Mouse (Mus musculus) gastrocnemius, postnatal 25 days (tissue): Measurements from ENCODE around the gene Gsn. TPM values are rescaled to one million over a fixed set of nuclear protein-coding genes. Genes with fewer than 3 reads are reported as not detected.
A peak's percentile ranks its signal among the peaks of the same experiment; 100 is the strongest.

Source experiments
- DNase-seq: peaks from one replicate; pipeline ENCODE4 v3.0.0; 2022
- total RNA-seq, 2 experiments: library from RNA; stranded (reverse); gene quantifications; 1 replicate in 1 of 2; 2 replicates in 1 of 2; pipeline ENCODE4 v1.2.3; 2021

The Gsn gene
- total RNA-seq, 2 experiments from 2014 or later: 345 to 440 TPM

GRCm38 (mm10) chr2:35325930-35326329, 69.8 kb downstream of the Gsn start:
- no peak for DNase-seq

DNA sequence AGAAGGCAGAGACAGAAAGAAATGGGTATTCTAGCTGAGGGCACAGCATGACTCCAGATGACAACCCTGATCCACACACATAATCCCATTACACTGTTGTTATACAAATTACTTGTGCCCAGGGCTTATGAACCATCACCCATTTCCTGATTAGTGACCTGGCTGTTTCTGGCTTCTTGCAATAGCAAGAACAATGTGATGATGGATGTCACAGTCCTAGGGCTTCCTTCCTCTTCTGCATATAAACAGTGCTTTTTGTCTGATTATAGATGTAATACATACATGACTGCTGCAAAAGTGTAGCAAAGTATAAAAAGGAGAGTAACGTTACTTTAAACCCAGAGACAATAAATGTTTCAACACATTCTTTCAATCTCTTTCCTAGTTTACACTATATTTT, 70.8 kb downstream of the Gsn start:
- DNase-seq: no peak

- no peak for DNase-seq
Observed at GRCm38 (mm10) chr2:35327583-35327982, 71.4 kb downstream of the Gsn start.

DNA sequence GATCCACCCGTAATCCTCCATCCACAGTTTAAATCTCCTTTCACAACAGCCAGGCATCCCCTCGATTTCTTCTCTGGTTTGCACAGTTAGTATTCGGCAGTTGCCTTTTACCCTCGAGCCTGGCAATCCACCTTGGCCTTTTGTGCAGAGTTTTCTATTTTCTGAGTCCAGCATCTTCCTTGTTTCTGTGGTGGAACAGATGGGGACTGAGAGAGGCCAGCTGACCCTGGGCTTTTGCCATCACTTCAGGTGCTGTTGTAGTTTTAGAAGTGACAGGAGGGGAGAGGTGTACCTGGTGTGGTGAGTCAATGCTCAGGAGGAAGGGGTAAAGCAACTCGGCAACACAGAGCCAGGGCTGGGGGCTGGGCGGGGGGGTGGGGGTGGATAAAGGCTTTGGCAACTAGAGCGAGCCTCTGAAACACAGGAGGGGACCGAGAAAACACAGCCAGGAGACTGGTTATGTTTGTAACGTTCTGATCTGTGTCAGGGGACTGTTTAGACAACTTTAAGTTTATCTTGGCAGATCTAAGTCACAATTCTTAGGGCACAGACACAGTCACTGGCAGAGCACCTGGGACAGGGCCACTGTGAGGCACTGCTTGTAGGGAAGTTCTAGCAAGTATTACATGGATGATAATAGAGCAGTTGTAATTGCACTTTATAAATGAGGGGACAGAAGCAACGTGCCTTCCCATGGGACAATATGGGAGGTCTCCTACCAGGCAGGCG, 72.0 kb downstream of the Gsn start:
- no peak for DNase-seq

GRCm38 (mm10) chr2:35329061-35329460, 72.9 kb downstream of the Gsn start:
- DNase-seq: no peak

DNA sequence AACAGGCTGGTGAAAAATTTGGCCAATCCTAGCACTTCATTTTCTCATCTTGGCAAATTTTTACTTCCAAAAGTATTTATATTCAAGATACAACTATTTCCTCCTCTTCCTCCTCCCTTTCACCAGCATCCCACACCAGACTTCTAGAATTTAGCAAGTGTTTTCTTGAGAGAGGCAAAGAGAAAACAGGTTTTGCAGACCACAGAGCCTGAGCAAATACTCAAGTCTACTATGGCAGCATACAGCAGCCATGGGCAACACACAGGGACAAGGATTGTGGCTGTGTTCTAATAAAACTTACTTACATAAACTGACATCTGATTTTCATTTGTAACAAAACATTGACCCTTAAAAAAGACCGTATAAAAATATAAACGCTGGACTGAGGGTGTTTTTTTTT, 75.0 kb downstream of the Gsn start:
- no peak for DNase-seq

- DNase-seq: no peak
Observed at GRCm38 (mm10) chr2:35333670-35334069, 77.5 kb downstream of the Gsn start.

DNA sequence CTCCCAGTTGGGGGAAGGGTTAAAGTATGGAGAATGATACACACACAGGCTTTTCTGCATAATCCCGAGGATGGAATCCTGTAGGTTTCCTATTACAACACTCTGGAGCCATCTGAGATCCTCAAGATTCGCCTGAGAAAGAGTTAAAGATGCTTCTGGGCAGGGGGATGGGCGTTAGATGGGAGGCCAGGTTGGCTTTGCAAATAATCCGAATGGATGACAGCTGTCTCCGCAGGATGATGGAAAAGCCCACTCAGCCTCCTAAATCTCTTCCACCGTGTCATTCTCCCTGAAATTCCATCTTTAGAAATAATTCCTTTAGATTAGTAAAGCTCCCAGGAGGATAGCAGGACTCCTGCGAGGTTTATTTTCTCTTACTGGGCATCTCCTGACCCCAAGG, 79.4 kb downstream of the Gsn start:
- DNase-seq: no peak

- DNase-seq: peak; percentile 99
Observed at GRCm38 (mm10) chr2:35336388-35337280, 80.5 kb downstream of the Gsn start, which contains the start of gene Stom. Gene Stom, minus strand, starts transcription at chr2:35336976.

- peak; percentile 27 for DNase-seq
Observed at GRCm38 (mm10) chr2:35337419-35337818, 81.2 kb downstream of the Gsn start.

DNA sequence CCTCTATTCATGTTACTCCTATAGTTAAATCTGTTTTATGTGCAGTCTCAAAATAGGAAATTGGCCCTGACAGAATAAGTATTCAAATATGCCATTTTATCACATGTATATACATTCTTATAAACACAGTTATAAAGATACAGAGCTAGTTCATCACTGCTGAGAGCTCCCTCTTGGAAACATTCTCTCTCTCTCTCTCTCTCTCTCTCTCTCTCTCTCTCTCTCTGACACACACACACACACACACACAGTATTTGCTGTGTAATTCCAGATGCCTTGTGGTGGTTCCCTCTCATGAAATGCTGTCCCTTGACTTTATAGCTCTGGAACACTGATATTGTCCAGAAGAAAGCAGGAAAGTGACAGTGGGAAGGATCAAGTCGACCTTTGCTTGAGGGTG, 81.9 kb downstream of the Gsn start:
- no peak for DNase-seq

DNA sequence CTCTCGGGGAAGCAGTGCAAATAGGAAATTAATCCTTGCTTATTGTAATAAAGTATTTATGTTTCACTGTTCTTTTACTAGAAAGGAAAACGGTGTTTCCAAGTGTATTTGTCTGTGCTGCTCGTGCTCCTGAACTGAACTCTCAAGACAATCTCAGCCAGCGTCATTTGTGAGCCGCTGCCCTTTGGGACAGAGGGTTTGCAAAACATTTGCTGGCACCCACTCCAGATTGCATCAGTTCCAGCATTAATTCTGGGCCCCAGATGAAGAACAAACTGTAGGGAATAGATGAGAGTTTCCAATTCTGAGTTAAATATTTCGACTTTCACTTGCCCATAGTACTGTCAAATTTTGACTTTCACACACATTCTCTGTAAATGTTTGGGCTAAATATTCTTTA, 82.5 kb downstream of the Gsn start:
- peak; percentile 61 for DNase-seq

- no peak for DNase-seq
Observed at GRCm38 (mm10) chr2:35342605-35343004, 86.4 kb downstream of the Gsn start.

- DNase-seq: no peak
Observed at GRCm38 (mm10) chr2:35345984-35346383, 89.8 kb downstream of the Gsn start.

DNA sequence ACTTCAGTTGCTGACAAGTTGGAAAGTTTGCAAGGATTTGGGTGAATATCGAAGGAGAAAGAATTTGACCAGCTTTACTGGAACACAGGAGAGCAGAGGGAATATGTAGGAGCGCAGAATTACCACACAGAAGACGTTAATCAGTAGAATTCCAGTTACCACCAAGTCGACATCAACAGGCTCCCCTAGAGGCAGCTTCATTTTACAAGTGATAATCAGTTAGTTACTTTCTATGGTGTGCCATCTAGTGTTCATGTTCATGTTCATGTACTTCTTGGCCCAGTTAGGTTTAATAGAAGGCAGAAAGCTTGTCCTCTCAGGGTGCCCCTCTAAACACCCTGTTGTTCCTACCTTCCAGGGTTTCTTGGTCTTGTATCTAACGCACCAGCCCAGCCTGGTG, 93.0 kb downstream of the Gsn start:
- DNase-seq: no peak

Other genes with a start within 250 kb of the Gsn start
- gene Hc, start 194.9 kb upstream of the Gsn start, total RNA-seq: not detected
- gene AI182371, start 154.8 kb upstream of the Gsn start, total RNA-seq: not detected
- gene Cntrl, start 146.9 kb upstream of the Gsn start, total RNA-seq: 1 to 10 TPM; 5.4 to 7.5 TPM
- gene Rab14, start 55.3 kb upstream of the Gsn start, total RNA-seq: 10 to 100 TPM; 79.3 to 81.6 TPM
- gene Stom, start 80.6 kb downstream of the Gsn start, total RNA-seq: 10 to 100 TPM; 11.8 to 25.2 TPM
- gene 4930568D16Rik, start 111.3 kb downstream of the Gsn start, total RNA-seq: not detected
- not detected for gene 4930402F06Rik, start 140.8 kb downstream of the Gsn start, total RNA-seq
- 10 to 100 TPM in 1 of 2 experiments, 1 to 10 TPM in 1; 8.7 to 10.2 TPM for gene Ggta1, start 206.9 kb downstream of the Gsn start, total RNA-seq